Mouse (Mus musculus) adrenal gland, postnatal 14 days (tissue): Measurements from ENCODE around the gene Sat1. TPM values are rescaled to one million over a fixed set of nuclear protein-coding genes. Genes with fewer than 3 reads are reported as not detected.
A peak's percentile ranks its signal among the peaks of the same experiment; 100 is the strongest.
"Not testable (repeated sequence)": the region's sequence is repeated elsewhere in the genome, so short reads cannot be mapped to it uniquely, and the experiment has no call there.

Experiments
- DNase-seq: peaks from one replicate; pipeline ENCODE4 v3.0.0; 2021; ENCODE audit warnings: mixed read lengths
- long read RNA-seq, 2 experiments: library from polyadenylated mRNA; stranded (forward); transcript quantifications; one replicate each; pipeline ENCODE4 v2.0.0; 2021
- total RNA-seq: library from RNA; stranded (reverse); gene quantifications from 2 replicates; pipeline ENCODE4 v1.2.3, GENCODE M21; 2021

Sat1 gene
- 135 and 163 TPM in 2 replicates for total RNA-seq
- long read RNA-seq, experiment 1, transcript Sat1-201 (6 exons, 1,162 nt): major isoform, 135 of 151 reads
- long read RNA-seq, experiment 1, partial matches to known transcripts: 2 of 151 reads
- long read RNA-seq, experiment 1, other reads (novel, unspliced or antisense): 9 of 151 reads
- long read RNA-seq, experiment 2, transcript Sat1-201 (6 exons, 1,162 nt): major isoform, 83 of 92 reads
- long read RNA-seq, experiment 2, partial matches to known transcripts: 4 of 92 reads
- long read RNA-seq, experiment 2, other reads (novel, unspliced or antisense): 4 of 92 reads

DNA sequence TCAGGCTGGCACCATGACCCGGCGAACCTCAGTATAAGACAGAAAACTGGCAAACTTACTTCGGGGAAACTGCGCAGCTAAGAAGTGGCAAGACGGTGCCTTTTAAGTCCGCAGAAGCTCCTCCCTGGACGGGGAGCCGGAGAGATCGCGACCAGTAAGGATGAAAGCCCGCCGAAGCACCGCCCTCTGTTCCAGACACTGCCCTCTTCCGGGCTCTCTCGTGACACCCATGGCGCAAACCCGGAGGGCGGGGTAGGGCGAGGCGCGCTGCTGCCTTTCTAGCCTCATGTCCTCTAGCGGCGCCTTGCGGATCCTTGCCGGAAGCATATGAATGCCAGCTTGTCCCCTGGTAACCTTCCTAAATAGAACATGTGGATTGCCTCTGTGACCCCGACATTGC lies at the start of gene Sat1:
Sat1 (minus strand) TSS at position 179 of the 400 bp plus-strand sequence.
- DNase-seq: peak; percentile 94

- no peak for DNase-seq
Observed at GRCm38 (mm10) chrX:155262915-155263252, 46.6 kb upstream of the Sat1 start.

DNA sequence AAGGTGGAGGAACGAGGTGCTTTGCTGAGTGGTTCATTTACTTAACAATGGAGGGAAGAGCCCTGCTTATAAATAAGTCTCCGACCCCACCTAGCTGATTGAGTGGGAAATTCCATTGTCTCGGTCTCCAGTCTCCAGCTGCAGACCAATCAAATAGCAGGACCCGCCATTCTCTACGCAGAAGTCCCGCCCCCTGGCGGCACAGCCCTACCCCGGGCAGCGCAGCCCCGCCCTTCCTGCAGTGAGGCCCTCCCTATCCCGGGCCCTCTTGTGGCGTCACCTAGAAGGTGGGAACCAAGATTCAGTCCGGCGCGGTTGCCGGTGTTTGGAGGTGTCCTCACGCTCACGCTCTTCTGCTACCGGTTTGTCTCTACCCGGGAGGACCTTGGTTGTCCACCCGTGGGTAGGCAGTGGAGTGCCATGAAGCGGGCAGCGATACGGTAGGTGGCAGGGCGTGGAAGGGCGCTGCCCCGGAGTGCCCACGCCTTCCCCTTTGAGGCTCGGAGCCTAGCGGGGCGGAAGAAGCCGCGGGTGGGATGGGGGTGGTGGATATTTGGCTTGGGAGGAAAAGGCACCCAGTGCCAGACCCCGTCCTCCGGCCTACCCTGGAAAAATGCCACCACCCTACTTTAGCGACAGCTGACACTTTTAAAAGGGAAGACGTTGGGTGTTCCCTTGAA lies 46.1 kb upstream of the Sat1 start, which contains the start of gene Acot9:
Acot9 (plus strand) TSS at position 209 of the 680 bp plus-strand sequence.
- DNase-seq: peak; percentile 94

DNA sequence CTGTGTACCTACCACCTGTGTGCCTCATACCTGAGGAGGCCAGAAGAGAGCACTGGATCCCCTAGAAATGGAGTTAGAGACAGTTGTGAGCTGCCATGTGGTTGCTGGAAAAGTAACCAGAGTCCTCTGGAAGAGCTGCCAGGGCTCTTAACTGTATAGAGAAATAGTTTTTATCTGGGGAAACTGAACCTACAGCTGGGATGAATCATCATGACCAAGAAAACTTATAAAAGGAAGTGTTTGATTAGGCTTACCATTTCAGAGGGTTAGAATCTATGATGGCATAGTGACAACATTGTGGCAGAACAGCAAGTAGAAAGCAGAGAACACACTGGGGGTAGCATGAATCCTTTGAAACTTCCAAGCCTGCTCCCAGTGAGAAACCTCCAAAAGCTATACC lies 40.6 kb upstream of the Sat1 start:
- DNase-seq: no peak

GRCm38 (mm10) chrX:155218277-155218676 lies 2.0 kb upstream of the Sat1 start:
- no peak for DNase-seq

GRCm38 (mm10) chrX:155215501-155216248 lies 574 bp downstream of the Sat1 start:
- DNase-seq: peak; percentile 51

DNA sequence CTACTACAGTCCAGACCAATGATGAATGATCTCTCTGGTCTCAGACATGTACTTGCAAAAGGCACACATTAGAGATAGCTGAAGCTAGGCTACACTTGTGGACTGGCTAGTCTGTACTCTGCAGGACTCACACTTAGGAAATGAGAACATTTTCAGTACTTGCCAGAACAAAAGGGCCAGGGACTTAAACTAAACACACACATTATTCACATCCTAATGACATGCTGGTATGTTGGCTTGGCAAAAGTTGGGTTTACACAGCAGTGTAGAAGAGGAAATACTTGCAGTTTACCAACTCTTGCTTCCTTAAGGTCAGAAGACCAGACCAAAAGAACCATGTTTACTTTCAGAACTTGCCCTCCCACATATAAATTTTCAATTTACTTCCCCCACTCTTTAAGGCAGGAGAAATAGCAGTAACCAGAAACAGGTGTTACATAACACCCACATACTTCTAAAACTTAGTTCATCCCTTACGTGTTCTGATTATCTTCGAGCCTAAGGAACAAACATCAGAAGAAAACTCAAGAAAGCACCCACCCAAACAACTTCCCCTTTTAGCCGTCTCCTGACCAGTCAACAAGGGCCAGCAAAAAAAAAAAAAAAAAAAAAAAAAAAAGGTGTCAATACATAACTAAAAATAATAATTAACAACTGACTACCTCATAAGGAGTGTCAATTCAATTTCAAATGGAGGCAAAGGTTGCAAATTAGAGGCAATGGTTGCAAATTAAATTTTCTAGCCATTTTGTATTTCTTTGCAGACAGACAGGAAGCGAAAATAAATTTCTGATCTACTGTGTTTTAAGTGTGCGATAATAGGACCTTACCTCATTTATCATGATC lies 1.7 kb downstream of the Sat1 start:
- DNase-seq: no peak

GRCm38 (mm10) chrX:155208671-155209070 lies 7.6 kb downstream of the Sat1 start:
- peak; percentile 7 for DNase-seq

GRCm38 (mm10) chrX:155205436-155205835 lies 10.8 kb downstream of the Sat1 start:
- not testable (repeated sequence) for DNase-seq

DNA sequence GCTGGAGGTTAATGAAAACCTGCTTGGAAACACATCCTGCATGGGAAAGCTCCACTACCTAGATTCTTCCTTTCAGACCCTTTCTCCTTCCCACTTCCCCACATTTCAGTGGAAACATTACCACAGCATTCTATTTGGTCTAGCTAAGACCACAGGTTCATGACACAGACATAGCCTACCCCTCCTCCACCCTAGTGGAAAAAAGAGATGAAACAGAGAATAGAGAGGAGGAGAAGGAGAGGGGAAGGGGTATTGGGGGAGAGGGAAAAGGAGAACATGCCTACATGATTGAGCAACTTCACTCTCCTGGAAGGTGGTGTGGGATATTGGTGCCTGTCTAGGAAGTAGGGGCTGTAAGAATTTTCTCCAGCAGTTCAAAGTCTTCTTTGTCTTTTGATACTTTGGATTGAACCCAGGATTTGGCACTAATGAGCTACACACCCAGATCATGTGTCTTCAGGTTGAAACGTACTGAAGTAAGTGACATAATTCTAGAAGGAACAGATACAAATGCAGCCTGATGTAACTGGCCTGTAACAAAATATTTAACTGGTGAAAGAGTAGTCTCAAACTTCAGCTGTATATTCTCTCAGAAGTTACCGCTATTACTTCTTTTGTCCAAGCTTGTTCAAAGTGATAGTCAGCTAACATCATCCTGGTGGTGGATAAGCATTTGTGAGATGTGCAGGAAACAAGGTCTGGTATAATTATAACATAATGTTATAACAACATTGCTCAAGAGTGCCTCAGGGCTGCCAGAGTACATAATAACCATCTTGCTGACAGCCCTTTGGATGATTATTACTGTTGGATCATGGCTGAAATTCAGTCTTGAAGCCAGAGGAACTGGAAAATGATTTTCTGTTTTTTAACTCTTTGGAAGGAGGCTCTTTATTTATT lies 13.6 kb downstream of the Sat1 start:
- no peak for DNase-seq

DNA sequence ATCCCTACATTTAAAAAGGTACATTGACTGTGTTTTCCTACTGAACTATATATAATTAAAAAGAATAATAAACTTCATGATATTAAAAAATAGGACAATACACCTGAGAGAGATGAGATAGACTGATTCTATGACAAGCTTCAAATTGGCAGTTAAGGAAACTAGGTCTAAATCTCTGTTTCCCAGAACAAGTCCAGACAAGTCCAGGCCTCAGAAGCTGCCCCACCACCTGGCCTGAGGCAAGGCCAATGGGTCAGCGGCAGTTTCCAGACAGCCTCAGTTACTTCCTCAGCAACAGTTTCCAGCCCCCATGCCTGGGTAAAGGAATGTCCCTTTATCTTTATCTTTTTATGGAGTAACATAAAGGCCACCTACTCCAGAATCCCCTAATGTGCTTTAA lies 14.4 kb downstream of the Sat1 start:
- DNase-seq: no peak

DNA sequence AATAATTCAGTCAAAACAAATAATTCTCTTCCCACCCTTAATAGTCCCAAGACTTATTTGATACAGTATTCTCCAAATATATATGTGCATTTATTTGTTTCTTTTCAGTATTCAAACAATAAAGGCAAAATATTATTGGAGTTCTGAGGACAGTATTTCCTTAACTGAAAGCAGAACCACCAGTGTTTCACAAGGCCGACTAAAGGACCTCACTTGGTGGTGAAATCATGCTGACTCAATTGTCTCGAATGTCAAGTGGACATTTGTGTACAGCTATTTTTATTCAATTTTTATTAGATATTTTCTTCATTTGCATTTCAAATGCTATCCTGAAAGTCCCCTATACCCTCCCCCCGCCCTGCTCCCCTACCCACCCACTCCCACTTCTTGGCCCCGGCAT lies 21.3 kb downstream of the Sat1 start:
- no peak for DNase-seq

DNA sequence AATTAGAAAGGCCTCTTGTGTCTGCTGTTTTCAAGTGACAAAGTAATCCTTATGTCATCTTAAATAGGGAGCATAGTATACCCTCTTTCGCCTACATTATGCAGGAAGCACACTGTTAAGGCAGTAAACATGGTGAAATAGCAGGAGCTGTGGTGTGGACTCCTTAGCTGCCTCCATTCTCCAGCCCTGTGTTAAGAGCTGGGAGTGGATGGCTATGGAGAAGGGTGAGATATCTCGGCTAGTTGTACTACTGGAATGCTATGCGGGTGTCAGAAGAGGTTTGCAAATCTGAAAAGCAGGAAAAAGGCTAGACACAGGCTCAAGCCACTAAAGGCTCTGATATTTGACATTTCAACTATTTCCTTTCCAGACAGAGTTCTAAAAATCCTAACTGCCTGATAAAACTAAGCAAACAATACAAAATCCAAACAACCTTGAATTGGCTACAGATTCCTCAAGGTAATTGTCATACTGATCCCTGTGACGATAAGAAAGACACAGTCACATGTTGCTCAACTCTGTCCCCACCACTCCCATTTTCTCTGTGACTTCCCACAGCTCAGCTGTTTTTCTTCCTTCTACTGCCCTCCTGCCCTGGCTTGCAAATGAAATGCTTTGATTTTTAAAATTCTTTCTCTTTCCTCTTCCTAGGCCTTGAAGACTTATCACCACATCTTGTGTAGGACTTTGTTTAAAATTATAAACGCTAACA lies 22.4 kb downstream of the Sat1 start:
- no peak for DNase-seq

- DNase-seq: peak; percentile 65
Observed at GRCm38 (mm10) chrX:155191941-155192340, 24.3 kb downstream of the Sat1 start.

DNA sequence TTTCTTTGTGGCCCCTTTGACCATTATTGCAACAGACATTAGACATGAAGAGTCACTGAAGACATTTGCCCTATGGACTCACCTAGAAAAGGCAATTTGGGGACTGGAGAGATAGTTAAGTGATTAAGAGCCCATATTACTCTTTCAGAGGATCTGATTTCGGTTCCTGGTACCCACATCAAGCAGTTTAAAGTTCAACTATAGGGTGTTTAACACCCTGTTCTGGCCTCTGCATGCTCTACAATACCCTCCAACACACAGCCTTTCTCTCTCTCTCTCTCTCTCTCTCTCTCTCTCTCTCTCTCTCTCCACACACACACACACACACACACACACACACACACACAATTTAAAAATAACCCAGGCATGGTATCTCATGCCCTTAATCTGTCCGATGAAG lies 38.6 kb downstream of the Sat1 start:
- no peak for DNase-seq

- no peak for DNase-seq
Observed at GRCm38 (mm10) chrX:155177230-155177629, 39.0 kb downstream of the Sat1 start.

DNA sequence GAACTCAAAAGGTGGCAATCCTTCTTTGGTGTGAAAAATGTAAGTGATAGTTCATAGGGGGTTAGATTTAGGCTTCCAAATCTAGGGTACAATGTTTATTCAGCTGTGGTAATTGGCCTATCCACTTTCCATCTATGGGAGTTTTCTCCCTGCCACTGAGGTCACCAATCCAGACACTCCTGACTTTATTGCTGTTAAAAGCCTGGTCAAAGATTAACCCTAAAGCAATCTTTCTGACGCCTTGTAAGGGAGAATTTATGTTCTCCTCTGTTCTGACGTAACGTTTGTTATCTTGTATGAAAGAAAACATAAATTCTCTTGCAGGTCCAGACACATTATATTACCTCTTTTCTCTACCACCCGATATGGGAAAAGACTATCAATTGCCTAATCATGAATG lies 40.7 kb downstream of the Sat1 start:
- no peak for DNase-seq

DNA sequence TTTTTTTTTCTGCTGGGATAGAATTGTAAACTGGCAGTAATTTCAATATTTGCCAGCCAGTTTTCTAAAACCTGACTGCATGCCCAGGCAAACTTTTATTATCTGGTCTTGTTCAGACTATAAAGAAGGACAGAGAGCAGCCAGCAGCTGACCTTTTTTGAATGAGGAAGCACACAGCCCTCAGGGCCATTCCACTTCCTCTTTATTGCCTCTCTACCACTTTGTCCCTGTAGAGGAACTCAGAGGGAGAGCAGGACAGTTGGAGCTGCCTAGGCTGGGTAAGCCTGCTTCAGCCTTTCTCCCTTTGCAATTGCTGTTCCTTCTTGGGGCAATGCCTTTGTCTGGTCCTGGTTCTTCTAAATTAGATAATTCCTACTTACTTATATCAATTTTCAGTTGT lies 43.9 kb downstream of the Sat1 start:
- no peak for DNase-seq

DNA sequence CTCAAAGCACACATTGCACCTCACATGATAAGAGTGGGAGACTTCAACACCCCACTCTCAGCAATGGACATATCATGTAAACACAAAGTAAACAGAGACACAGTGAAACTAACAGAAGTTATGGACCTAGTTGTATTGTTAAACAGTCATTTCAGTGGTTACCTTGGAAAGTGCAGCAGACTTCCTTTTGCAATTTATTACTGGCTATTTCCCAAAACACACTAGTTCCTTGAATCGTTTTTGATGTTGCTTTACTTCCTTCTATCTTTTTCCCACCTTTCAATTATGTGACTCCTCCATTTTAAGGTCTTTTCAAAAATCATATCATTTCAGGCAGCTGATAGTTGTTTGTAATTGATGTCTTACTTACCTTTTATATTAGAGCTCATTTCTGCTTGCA lies 44.5 kb downstream of the Sat1 start:
- DNase-seq: no peak

DNA sequence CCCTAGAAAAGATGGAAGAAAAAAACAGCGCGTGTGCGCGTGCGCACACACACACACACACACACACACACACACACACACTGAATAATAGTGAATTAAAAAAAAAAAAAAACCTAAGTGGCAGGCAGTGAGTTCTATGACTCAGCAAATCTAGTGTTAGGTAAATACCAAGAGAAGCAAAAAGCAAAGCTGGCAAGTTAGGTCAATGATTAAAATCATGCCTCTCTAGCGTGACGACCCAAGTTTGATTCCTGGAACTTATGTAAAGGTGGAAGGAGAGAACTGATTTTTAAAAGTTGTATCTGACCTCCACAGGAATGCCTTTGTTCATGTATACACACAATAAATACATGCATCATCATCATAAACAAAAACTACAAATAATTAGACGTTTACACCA lies 46.4 kb downstream of the Sat1 start:
- no peak for DNase-seq

- DNase-seq: no peak
Observed at GRCm38 (mm10) chrX:155167667-155168066, 48.6 kb downstream of the Sat1 start.
